Mouse (Mus musculus): ENCODE results near the gene Golga3. TPM values are rescaled to one million over a fixed set of nuclear protein-coding genes. Genes with fewer than 3 reads are reported as not detected.

The Golga3 gene
- polyA plus RNA-seq, 1 experiment from 2014 or later = 19.0 TPM

DNA sequence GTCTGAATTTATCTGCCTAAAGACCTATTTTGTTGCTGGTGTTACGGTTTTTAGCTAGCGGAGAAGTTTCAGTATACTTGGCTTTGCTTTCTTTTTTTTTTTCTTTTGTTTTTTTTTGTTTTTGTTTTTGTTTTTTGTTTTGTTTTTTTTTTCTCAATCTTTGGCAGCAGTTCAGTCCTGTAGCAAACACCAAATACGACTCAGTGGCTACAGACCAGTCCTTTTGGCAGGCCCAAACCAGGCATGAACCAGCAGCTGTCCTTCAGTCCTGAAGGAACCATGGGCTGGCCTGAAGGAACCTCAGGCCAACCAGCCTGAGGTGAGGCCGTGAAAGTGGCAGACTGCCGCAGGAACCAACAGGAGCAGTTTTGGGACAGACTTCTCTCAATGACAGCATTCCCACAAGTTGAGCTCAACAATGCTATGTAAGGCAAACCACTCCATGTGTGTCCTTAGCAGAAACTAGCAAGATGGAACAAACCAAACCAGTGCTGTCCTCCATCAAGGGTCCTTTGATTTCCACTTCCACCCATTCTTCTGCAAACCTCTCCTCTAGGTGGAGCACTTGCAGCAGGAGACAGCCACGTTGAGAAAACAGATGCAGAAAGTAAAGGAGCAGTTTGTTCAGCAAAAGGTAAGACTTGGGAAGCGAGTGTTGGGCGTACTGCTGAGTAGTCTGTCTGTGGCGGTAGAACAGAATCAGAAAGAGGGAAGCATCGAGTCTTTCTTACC is 26.8 kb downstream of the Golga3 start:
- peaks cover 86% of the 10 kb centered on the region for H3K36me3 ChIP-seq
- no peak overlapping the region for H3K9ac ChIP-seq
- 87% methylated on average over 10 of the region's 10 CpGs for WGBS
- H3K4me1 ChIP-seq = no peaks in the 10 kb centered on the region
- no peak overlapping the region for H3K4me2 ChIP-seq
- H3K27ac ChIP-seq = no peak overlapping the region
- H3K27me3 ChIP-seq = no peaks in the 10 kb centered on the region
- no peak for ATAC-seq (replicated peaks; ENCODE audit: low FRiP score)
- no peaks in the 10 kb centered on the region for H3K9me3 ChIP-seq (replicated peaks)
- no peak overlapping the region for H3K4me3 ChIP-seq (replicated peaks)

- Histone ChIP-seq H3K27me3 (no peaks in the 10 kb centered on the region), H3K9ac (no peak overlapping the region), H3K4me2 (no peak overlapping the region), H3K4me1 (no peaks in the 10 kb centered on the region), H3K4me3 (replicated peaks) (no peak overlapping the region), H3K36me3 (peaks cover 96% of the 10 kb centered on the region), H3K9me3 (replicated peaks) (no peaks in the 10 kb centered on the region), H3K27ac (no peak overlapping the region)
- 83% methylated on average over 6 of the region's 6 CpGs for WGBS
- ATAC-seq (replicated peaks; ENCODE audit: low FRiP score) = no peak
Measured at GRCm38 (mm10) chr5:110204777-110205176, 28.3 kb downstream of the Golga3 start.

DNA sequence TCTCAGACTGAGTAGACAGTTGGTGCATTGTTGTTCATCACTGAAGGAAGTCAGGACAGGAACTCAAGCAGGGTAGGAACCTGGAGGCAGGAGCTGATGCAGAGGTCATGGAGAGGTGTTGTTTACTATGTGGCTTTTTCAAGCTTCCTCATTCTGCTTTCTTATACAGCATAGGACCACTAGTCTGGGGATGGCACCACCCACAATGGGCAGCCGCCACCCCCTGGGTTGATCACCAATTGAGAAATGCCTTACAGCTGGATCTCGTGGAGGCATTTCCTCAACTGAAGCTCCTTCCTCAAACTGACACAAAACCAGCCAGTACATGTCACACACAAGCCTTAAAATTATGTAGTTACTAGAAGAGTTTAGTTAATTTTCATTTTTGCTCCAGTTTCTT is 34.8 kb downstream of the Golga3 start:
- H3K4me1 ChIP-seq = no peaks in the 10 kb centered on the region
- H3K36me3 ChIP-seq = peaks cover 98% of the 10 kb centered on the region
- no peak overlapping the region for H3K27ac ChIP-seq
- H3K4me3 ChIP-seq (replicated peaks) = no peak overlapping the region
- H3K4me2 ChIP-seq = no peak overlapping the region
- H3K9me3 ChIP-seq (replicated peaks) = no peaks in the 10 kb centered on the region
- WGBS = 89% methylated on average over 2 of the region's 2 CpGs
- no peaks in the 10 kb centered on the region for H3K27me3 ChIP-seq
- H3K9ac ChIP-seq = no peak overlapping the region
- no peak for ATAC-seq (replicated peaks; ENCODE audit: low FRiP score)

GRCm38 (mm10) chr5:110216780-110217179 is 40.3 kb downstream of the Golga3 start:
- Histone ChIP-seq H3K4me2 (no peak overlapping the region), H3K27ac (no peak overlapping the region), H3K9ac (no peak overlapping the region), H3K36me3 (peaks cover 99% of the 10 kb centered on the region), H3K4me3 (replicated peaks) (no peak overlapping the region), H3K9me3 (replicated peaks) (no peaks in the 10 kb centered on the region), H3K4me1 (no peaks in the 10 kb centered on the region), H3K27me3 (no peaks in the 10 kb centered on the region)
- no peak for ATAC-seq (replicated peaks; ENCODE audit: low FRiP score)
- WGBS = 94% methylated on average over 3 of the region's 3 CpGs

- no peaks in the 10 kb centered on the region for H3K27me3 ChIP-seq
- ATAC-seq (replicated peaks; ENCODE audit: low FRiP score) = no peak
- WGBS = 93% methylated on average over 4 of the region's 4 CpGs
- H3K9ac ChIP-seq = no peak overlapping the region
- H3K9me3 ChIP-seq (replicated peaks) = no peaks in the 10 kb centered on the region
- no peak overlapping the region for H3K4me2 ChIP-seq
- H3K4me1 ChIP-seq = no peaks in the 10 kb centered on the region
- H3K27ac ChIP-seq = no peak overlapping the region
- no peak overlapping the region for H3K4me3 ChIP-seq (replicated peaks)
- peaks cover 95% of the 10 kb centered on the region for H3K36me3 ChIP-seq
Measured at GRCm38 (mm10) chr5:110220331-110220730, 43.8 kb downstream of the Golga3 start.

DNA sequence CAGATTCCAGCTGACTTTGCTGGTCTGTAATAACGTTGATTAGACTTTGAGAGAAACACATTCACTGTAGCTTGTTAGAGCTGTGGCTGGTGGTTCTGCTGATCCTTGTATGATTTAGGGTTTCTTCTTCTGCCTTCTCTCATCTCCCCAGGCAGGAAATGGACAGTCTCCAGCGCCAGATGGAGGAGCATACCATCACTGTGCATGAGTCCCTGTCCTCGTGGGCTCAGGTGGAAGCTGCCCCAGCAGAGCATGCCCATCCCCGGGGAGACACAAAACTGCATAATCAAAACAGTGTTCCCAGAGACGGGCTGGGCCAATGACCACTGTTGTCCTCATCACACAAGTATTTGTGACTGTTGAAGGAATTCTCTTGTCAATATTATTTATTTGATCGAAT is 46.3 kb downstream of the Golga3 start:
- Histone ChIP-seq H3K4me2 (no peak overlapping the region), H3K4me3 (replicated peaks) (no peak overlapping the region), H3K27me3 (no peaks in the 10 kb centered on the region), H3K27ac (no peak overlapping the region), H3K9ac (no peak overlapping the region), H3K4me1 (no peaks in the 10 kb centered on the region), H3K36me3 (peaks cover 87% of the 10 kb centered on the region), H3K9me3 (replicated peaks) (no peaks in the 10 kb centered on the region)
- no peak for ATAC-seq (replicated peaks; ENCODE audit: low FRiP score)
- WGBS = 87% methylated on average over 6 of the region's 6 CpGs

DNA sequence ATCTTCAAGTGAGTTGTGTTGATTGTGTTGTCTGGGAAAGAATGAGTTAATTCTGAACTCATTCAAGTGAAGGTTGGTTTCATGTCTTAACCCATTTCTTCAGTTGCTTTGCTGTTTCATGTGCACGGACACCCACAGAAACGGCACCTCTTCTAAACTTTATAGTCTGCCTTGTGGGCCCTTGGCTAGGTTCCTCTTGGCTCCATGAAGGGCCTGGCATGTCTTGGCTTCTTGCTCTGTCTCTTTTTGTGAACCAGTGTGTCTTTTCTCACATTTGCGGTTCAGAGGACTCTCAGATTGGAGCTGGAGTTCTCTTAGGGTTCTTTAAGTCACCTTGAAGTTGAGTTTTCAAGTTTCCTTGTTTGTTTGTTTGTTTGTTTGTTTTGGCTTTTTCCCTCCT is 48.6 kb downstream of the Golga3 start:
- Histone ChIP-seq H3K36me3 (peaks cover 66% of the 10 kb centered on the region), H3K27me3 (no peaks in the 10 kb centered on the region), H3K4me3 (replicated peaks) (no peak overlapping the region), H3K4me2 (no peak overlapping the region), H3K9me3 (replicated peaks) (no peaks in the 10 kb centered on the region), H3K27ac (no peak overlapping the region), H3K9ac (no peak overlapping the region), H3K4me1 (peaks cover 4% of the 10 kb centered on the region)
- 83% methylated on average over 3 of the region's 3 CpGs for WGBS
- no peak for ATAC-seq (replicated peaks; ENCODE audit: low FRiP score)

DNA sequence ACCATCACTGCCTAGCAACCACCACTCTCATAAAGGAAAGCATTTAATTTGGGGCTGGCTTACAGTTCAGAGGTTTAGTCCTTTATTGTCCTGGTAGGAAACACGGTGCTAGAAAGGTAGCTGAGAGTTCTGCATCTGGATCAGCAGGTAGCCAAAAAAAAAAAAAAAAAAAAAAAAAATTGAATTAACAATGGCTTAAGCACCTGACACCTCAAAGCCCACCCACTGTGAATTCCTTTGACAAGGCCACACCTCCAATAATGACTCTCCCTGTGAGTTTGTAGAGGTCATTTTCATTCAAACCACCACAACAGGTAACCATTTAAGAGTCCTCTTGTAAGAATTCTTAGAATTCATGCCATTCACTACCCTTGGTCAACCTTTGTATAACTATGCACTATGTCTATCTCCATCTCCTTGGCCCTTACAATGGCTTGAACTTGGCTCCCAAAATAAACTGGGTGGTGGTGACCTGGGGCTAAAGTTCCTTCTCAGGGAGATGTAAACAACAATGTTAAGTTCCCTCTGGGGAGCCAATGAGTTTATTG is 50.9 kb downstream of the Golga3 start:
- 33% methylated on average over 1 of the region's 1 CpGs for WGBS
- no peak for ATAC-seq (replicated peaks; ENCODE audit: low FRiP score)

GRCm38 (mm10) chr5:110230401-110230779 is 53.9 kb downstream of the Golga3 start:
- H3K9me3 ChIP-seq (replicated peaks) = no peaks in the 10 kb centered on the region
- ATAC-seq (replicated peaks; ENCODE audit: low FRiP score) = no peak
- H3K27ac ChIP-seq = peak overlapping the region; percentile 98
- peak overlapping the region; percentile 72 for H3K4me2 ChIP-seq
- H3K4me1 ChIP-seq = peaks cover 21% of the 10 kb centered on the region
- no peaks in the 10 kb centered on the region for H3K27me3 ChIP-seq
- WGBS = 5% methylated on average over 8 of the region's 8 CpGs
- peak overlapping the region; percentile 95 for H3K9ac ChIP-seq
- peak overlapping the region; percentile 99 for H3K4me3 ChIP-seq (replicated peaks)
- H3K36me3 ChIP-seq = peaks cover 34% of the 10 kb centered on the region

More for the DNA sequence above, 50.9 kb downstream of the Golga3 start:
- no peaks in the 10 kb centered on the region for H3K27me3 ChIP-seq
- H3K27ac ChIP-seq = no peak overlapping the region
- H3K4me3 ChIP-seq (replicated peaks) = no peak overlapping the region
- peaks cover 43% of the 10 kb centered on the region for H3K36me3 ChIP-seq
- H3K9me3 ChIP-seq (replicated peaks) = no peaks in the 10 kb centered on the region
- peaks cover 15% of the 10 kb centered on the region for H3K4me1 ChIP-seq
- no peak overlapping the region for H3K9ac ChIP-seq
- H3K4me2 ChIP-seq = no peak overlapping the region

DNA sequence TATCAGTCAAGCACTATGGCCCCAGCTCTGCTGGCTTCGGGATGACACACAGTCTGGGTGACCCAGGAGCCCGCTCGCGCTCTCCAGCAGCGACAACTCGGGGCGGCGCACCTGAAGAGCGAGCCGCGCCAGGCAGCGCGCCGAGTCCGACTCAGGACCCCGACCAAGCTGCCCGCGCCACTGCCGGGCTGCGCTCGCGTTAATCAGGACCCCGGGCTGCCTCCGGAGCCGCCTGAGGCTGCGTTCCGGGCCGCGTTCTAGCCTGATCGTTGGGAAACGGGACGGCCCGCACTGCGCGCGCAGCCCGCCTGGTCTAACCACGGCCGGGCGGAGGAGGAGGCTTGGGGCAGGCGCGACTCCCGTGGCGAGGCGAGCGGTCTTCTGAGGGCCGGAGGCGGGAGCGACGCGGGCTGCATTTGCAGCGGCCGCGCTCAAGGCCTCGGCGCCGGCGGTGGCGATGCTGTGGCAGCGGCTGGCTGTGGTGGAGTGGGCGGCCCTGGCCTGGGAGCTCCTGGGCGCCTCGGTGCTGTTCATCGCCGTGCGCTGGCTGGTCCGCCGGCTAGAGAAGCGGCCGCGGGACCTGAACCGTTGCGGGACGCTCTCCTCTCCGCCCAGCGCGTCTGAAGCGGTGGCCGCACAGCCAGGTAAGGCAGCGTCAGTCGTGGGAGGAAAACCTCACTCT is 54.4 kb downstream of the Golga3 start, which contains the start of gene Ankle2:
TSS of gene Ankle2 (plus strand) at position 225 of the 682 bp plus-strand sequence.
- Histone ChIP-seq H3K27me3 (no peaks in the 10 kb centered on the region), H3K36me3 (peaks cover 36% of the 10 kb centered on the region), H3K4me2 (peak within 1 kb of the TSS; percentile 72), H3K4me1 (peaks cover 21% of the 10 kb centered on the region), H3K4me3 (replicated peaks) (peak within 1 kb of the TSS; percentile 99), H3K9ac (peak within 1 kb of the TSS; percentile 95), H3K27ac (peak within 1 kb of the TSS; percentile 98), H3K9me3 (replicated peaks) (no peaks in the 10 kb centered on the region)
- WGBS = under 1% methylated on average over 80 of the region's 81 CpGs
- ATAC-seq (replicated peaks; ENCODE audit: low FRiP score) = peak; percentile 98

GRCm38 (mm10) chr5:110231638-110232037 is 55.1 kb downstream of the Golga3 start:
- Histone ChIP-seq H3K4me1 (peaks cover 21% of the 10 kb centered on the region), H3K4me3 (replicated peaks) (peak overlapping the region; percentile 99), H3K27ac (no peak overlapping the region; the same call in 1 of the 2 replicates), H3K27me3 (no peaks in the 10 kb centered on the region), H3K36me3 (peaks cover 40% of the 10 kb centered on the region), H3K4me2 (peak overlapping the region; percentile 72), H3K9ac (peak overlapping the region; percentile 95), H3K9me3 (replicated peaks) (no peaks in the 10 kb centered on the region)
- 40% methylated on average over 13 of the region's 13 CpGs for WGBS
- no peak for ATAC-seq (replicated peaks; ENCODE audit: low FRiP score)

GRCm38 (mm10) chr5:110232346-110232745 is 55.8 kb downstream of the Golga3 start:
- 80% methylated on average over 6 of the region's 6 CpGs for WGBS
- H3K9ac ChIP-seq = no peak overlapping the region
- H3K4me1 ChIP-seq = peaks cover 21% of the 10 kb centered on the region
- peak overlapping the region; percentile 72 for H3K4me2 ChIP-seq
- H3K27ac ChIP-seq = no peak overlapping the region
- peak overlapping the region; percentile 99; the same call in 1 of the 2 replicates for H3K4me3 ChIP-seq (replicated peaks)
- ATAC-seq (replicated peaks; ENCODE audit: low FRiP score) = no peak
- H3K27me3 ChIP-seq = no peaks in the 10 kb centered on the region
- H3K36me3 ChIP-seq = peaks cover 41% of the 10 kb centered on the region
- H3K9me3 ChIP-seq (replicated peaks) = no peaks in the 10 kb centered on the region
